Mouse (Mus musculus) frontal cortex, postnatal 14 days (tissue): ENCODE results near the gene Abcb1b.
"Not testable (repeated sequence)": the region's sequence is repeated elsewhere in the genome, so short reads cannot be mapped to it uniquely, and the experiment has no call there.

Source experiments
- DNase-seq, 2 experiments: peaks; one replicate each; pipeline ENCODE4 v3.0.0; 2022; ENCODE audit warnings: low spot score in 2 of 2

Gene Abcb1b

GRCm38 (mm10) chr5:8863580-8864337, 65.8 kb downstream of the Abcb1b start:
- DNase-seq = no peak

- not testable (repeated sequence) for DNase-seq
Measured at GRCm38 (mm10) chr5:8865630-8866029, 67.7 kb downstream of the Abcb1b start.

- no peak for DNase-seq
Measured at GRCm38 (mm10) chr5:8866366-8866765, 68.4 kb downstream of the Abcb1b start.

GRCm38 (mm10) chr5:8868019-8868418, 70.1 kb downstream of the Abcb1b start:
- DNase-seq = no peak

- no peak for DNase-seq
Measured at GRCm38 (mm10) chr5:8872979-8873915, 75.3 kb downstream of the Abcb1b start.

GRCm38 (mm10) chr5:8877086-8877485, 79.1 kb downstream of the Abcb1b start:
- DNase-seq = no peak

GRCm38 (mm10) chr5:8877800-8878199, 79.9 kb downstream of the Abcb1b start:
- DNase-seq = no peak

GRCm38 (mm10) chr5:8885837-8886236, 87.9 kb downstream of the Abcb1b start:
- no peak for DNase-seq

- DNase-seq = peak; percentile 28 to 57
Measured at GRCm38 (mm10) chr5:8893300-8894103, 95.6 kb downstream of the Abcb1b start, which contains the start of gene Abcb4. Abcb4 (plus strand) TSS chr5:8893717.

GRCm38 (mm10) chr5:8894104-8894425, 96.1 kb downstream of the Abcb1b start:
- DNase-seq = peak in 1 of 2 experiments; percentile 5

- DNase-seq = no peak
Measured at GRCm38 (mm10) chr5:8894641-8895490, 96.9 kb downstream of the Abcb1b start.

- DNase-seq = no peak
Measured at GRCm38 (mm10) chr5:8896198-8896597, 98.3 kb downstream of the Abcb1b start.

- no peak for DNase-seq
Measured at GRCm38 (mm10) chr5:8898246-8898645, 100.3 kb downstream of the Abcb1b start.

- DNase-seq = no peak
Measured at GRCm38 (mm10) chr5:8901001-8901400, 103.1 kb downstream of the Abcb1b start.

GRCm38 (mm10) chr5:8902141-8902817, 104.3 kb downstream of the Abcb1b start:
- no peak for DNase-seq

GRCm38 (mm10) chr5:8904539-8904938, 106.6 kb downstream of the Abcb1b start:
- DNase-seq = no peak

- no peak for DNase-seq
Measured at GRCm38 (mm10) chr5:8911567-8912198, 113.7 kb downstream of the Abcb1b start.
